Mouse (Mus musculus): Measurements from ENCODE around the gene Fzr1. TPM values are rescaled to one million over a fixed set of nuclear protein-coding genes. Genes with fewer than 3 reads are reported as not detected.

Fzr1 gene
- total and polyA plus RNA-seq, 3 experiments: 20.7 to 115 TPM; not detected in 1

- no peaks in the 10 kb centered on the region for H3K27me3 ChIP-seq (ENCODE audit: control insufficient read depth in 1 of 2, insufficient read depth in 2 of 2, low read length in 2 of 2)
- H3K36me3 ChIP-seq (ENCODE audit: control insufficient read depth in 1 of 2, insufficient read depth in 2 of 2, low read length in 2 of 2): peaks cover 0 to 6% of the 10 kb centered on the region in 2 experiments; a peak in 3 of 4 replicates
- no peak overlapping the region for H3K4me3 ChIP-seq (ENCODE audit: control insufficient read depth in 1 of 2, insufficient read depth in 1 of 2, low read depth in 2 of 2, low read length in 2 of 2)
- H3K9me3 ChIP-seq (replicated peaks; ENCODE audit: insufficient read depth, low read length): no peaks in the 10 kb centered on the region
- peaks cover 13% of the 10 kb centered on the region for H3K79me2 ChIP-seq (ENCODE audit: control insufficient read depth, insufficient read depth, low read length, poor library complexity)
- peaks cover 0 to 12% of the 10 kb centered on the region in 2 experiments; a peak in 3 of 4 replicates for H3K4me1 ChIP-seq (ENCODE audit: control insufficient read depth in 1 of 2, insufficient read depth in 2 of 2, low read length in 2 of 2)
- TF ChIP-seq MAFK (IDR thresholded peaks at IDR 0.05; ENCODE audit: borderline replicate concordance, low read depth, low read length) (no peak), POLR2A (IDR thresholded peaks at IDR 0.05; ENCODE audit: control insufficient read depth in 1 of 2, insufficient read depth in 1 of 2, low read depth in 1 of 2, low read length in 2 of 2, poor library complexity in 1 of 2) (no peak), TBP (IDR thresholded peaks at IDR 0.05; ENCODE audit: low read depth, low read length) (no peak), SIN3A (IDR thresholded peaks at IDR 0.05; ENCODE audit: low read length) (no peak), MXI1 (IDR thresholded peaks at IDR 0.05; ENCODE audit: low read depth, low read length) (no peak), ELF1 (IDR thresholded peaks at IDR 0.05; ENCODE audit: low read depth, low read length) (no peak), JUND (IDR thresholded peaks at IDR 0.05; ENCODE audit: low read depth, low read length) (no peak), POLR2AphosphoS2 (IDR thresholded peaks at IDR 0.05; ENCODE audit: low read length) (no peak), ZMIZ1 (IDR thresholded peaks at IDR 0.05; ENCODE audit: low read depth, low read length) (no peak), MAX (IDR thresholded peaks at IDR 0.05; ENCODE audit: low read length) (no peak), GABPA (IDR thresholded peaks at IDR 0.05; ENCODE audit: low read depth, low read length) (no peak), HCFC1 (IDR thresholded peaks at IDR 0.05; ENCODE audit: low read depth, low read length) (no peak), NRF1 (IDR thresholded peaks at IDR 0.05; ENCODE audit: insufficient read depth, low read depth, low read length, poor library complexity, severe bottlenecking) (no peak), TAL1 (IDR thresholded peaks at IDR 0.05; ENCODE audit: low read length) (no peak), CHD1 (IDR thresholded peaks at IDR 0.05; ENCODE audit: low read depth, low read length) (no peak), UBTF (IDR thresholded peaks at IDR 0.05; ENCODE audit: borderline replicate concordance, insufficient read depth, low read depth, low read length) (no peak), E2F4 (IDR thresholded peaks at IDR 0.05; ENCODE audit: borderline replicate concordance, low read depth, low read length) (no peak), MAZ (IDR thresholded peaks at IDR 0.05; ENCODE audit: low read depth, low read length) (no peak), EP300 (IDR thresholded peaks at IDR 0.05; ENCODE audit: low read depth in 1 of 2, low read length in 2 of 2) (no peak), ETS1 (IDR thresholded peaks at IDR 0.05; ENCODE audit: low read depth, low read length) (no peak)
- DNase-seq (ENCODE audit: low read depth, low spot score): no peak
- no peak overlapping the region for H3K27ac ChIP-seq (ENCODE audit: control insufficient read depth, low read depth, low read length)
- H3K9ac ChIP-seq (ENCODE audit: control insufficient read depth, low read depth, low read length, poor library complexity, severe bottlenecking): no peak overlapping the region
These were observed 61.0 kb downstream of the Fzr1 start for GRCm38 (mm10) chr10:81317273-81317672.

- no peaks in the 10 kb centered on the region for H3K27me3 ChIP-seq (ENCODE audit: control insufficient read depth in 1 of 2, insufficient read depth in 2 of 2, low read length in 2 of 2)
- TF ChIP-seq POLR2AphosphoS2 (IDR thresholded peaks at IDR 0.05; ENCODE audit: low read length): no peak
- peak in 2 of 3 experiments; percentile 48 to 59; a peak in 4 of 6 replicates for TF ChIP-seq CTCF (IDR thresholded peaks at IDR 0.05 in 2 of 3, conservative IDR thresholded peaks at IDR 0.05 in 1 of 3; ENCODE audit: control insufficient read depth in 1 of 3, insufficient read depth in 1 of 3, low read depth in 2 of 3, low read length in 3 of 3, poor library complexity in 1 of 3, severe bottlenecking in 1 of 3)
- TF ChIP-seq RAD21 (IDR thresholded peaks at IDR 0.05; ENCODE audit: low read depth, low read length): peak; percentile 18
- peak; percentile 34; the same call in 1 of the 2 replicates for TF ChIP-seq SMC3 (IDR thresholded peaks at IDR 0.05; ENCODE audit: low read depth, low read length)
- no peaks in the 10 kb centered on the region for H3K9me3 ChIP-seq (replicated peaks; ENCODE audit: insufficient read depth, low read length)
- peak; percentile 34 for DNase-seq (ENCODE audit: low read depth, low spot score)
- H3K4me1 ChIP-seq (ENCODE audit: control insufficient read depth in 1 of 2, insufficient read depth in 2 of 2, low read length in 2 of 2): peaks cover 0 to 9% of the 10 kb centered on the region in 2 experiments; a peak in 1 of 4 replicates
- H3K36me3 ChIP-seq (ENCODE audit: control insufficient read depth in 1 of 2, insufficient read depth in 2 of 2, low read length in 2 of 2): peaks cover 0 to 2% of the 10 kb centered on the region in 2 experiments; a peak in 1 of 4 replicates
- H3K4me3 ChIP-seq (ENCODE audit: control insufficient read depth in 1 of 2, insufficient read depth in 1 of 2, low read depth in 2 of 2, low read length in 2 of 2): no peak overlapping the region
- peaks cover 6% of the 10 kb centered on the region for H3K79me2 ChIP-seq (ENCODE audit: control insufficient read depth, insufficient read depth, low read length, poor library complexity)
- no peak overlapping the region for H3K9ac ChIP-seq (ENCODE audit: control insufficient read depth, low read depth, low read length, poor library complexity, severe bottlenecking)
- no peak overlapping the region for H3K27ac ChIP-seq (ENCODE audit: control insufficient read depth, low read depth, low read length)
These were observed 61.8 kb downstream of the Fzr1 start for GRCm38 (mm10) chr10:81316338-81317060.

Measured in MEL (cell line).